Mouse (Mus musculus): ENCODE measurements around the gene Wipf1. TPM values are rescaled to one million over a fixed set of nuclear protein-coding genes. Genes with fewer than 3 reads are reported as not detected.

Wipf1 gene
- polyA plus RNA-seq, 1 experiment from 2014 or later, result 8.0 TPM

- Histone ChIP-seq H3K27me3 (ENCODE audit: insufficient read depth, low read length) (no peaks in the 10 kb centered on the region), H3K9me3 (replicated peaks; ENCODE audit: low read length) (no peaks in the 10 kb centered on the region), H3K9ac (ENCODE audit: low read depth, low read length) (no peak overlapping the region), H3K36me3 (ENCODE audit: insufficient read depth, low read length) (no peaks in the 10 kb centered on the region), H3K4me1 (replicated peaks; ENCODE audit: insufficient read depth, low read length) (no peaks in the 10 kb centered on the region), H3K4me2 (ENCODE audit: low read length) (no peak overlapping the region), H3K4me3 (replicated peaks; ENCODE audit: low read depth, low read length) (no peak overlapping the region), H3K27ac (no peak overlapping the region)
- ATAC-seq (replicated peaks; ENCODE audit: low FRiP score, low read depth) (no peak), DNase-seq (ENCODE audit: low spot score) (no peak)
- 72% methylated on average over 7 of the region's 7 CpGs for WGBS
- no peak for TF ChIP-seq CTCF (IDR thresholded peaks at IDR 0.05; ENCODE audit: low read depth)
Observed at GRCm38 (mm10) chr2:73452556-73452955, 77.0 kb downstream of the Wipf1 start.

- peaks cover 4% of the 10 kb centered on the region; the same call in 1 of the 2 replicates for H3K36me3 ChIP-seq (ENCODE audit: insufficient read depth, low read length)
- DNase-seq (ENCODE audit: low spot score) (no peak), ATAC-seq (replicated peaks; ENCODE audit: low FRiP score, low read depth) (no peak)
- no peak overlapping the region for H3K4me2 ChIP-seq (ENCODE audit: low read length)
- H3K4me1 ChIP-seq (replicated peaks; ENCODE audit: insufficient read depth, low read length), result no peaks in the 10 kb centered on the region
- no peaks in the 10 kb centered on the region for H3K9me3 ChIP-seq (replicated peaks; ENCODE audit: low read length)
- no peak overlapping the region for H3K27ac ChIP-seq
- H3K4me3 ChIP-seq (replicated peaks; ENCODE audit: low read depth, low read length), result no peak overlapping the region
- H3K9ac ChIP-seq (ENCODE audit: low read depth, low read length), result no peak overlapping the region
- whole genome bisulfite sequencing, result 100% methylated on average over 3 of the region's 3 CpGs
- TF ChIP-seq CTCF (IDR thresholded peaks at IDR 0.05; ENCODE audit: low read depth), result no peak
- no peaks in the 10 kb centered on the region for H3K27me3 ChIP-seq (ENCODE audit: insufficient read depth, low read length)
Observed at GRCm38 (mm10) chr2:73451541-73451940, 78.0 kb downstream of the Wipf1 start.

- no peak overlapping the region for H3K9ac ChIP-seq (ENCODE audit: low read depth, low read length)
Observed at GRCm38 (mm10) chr2:73450172-73450715, 79.3 kb downstream of the Wipf1 start.

GRCm38 (mm10) chr2:73443985-73444384 is 85.5 kb downstream of the Wipf1 start:
- ATAC-seq (replicated peaks; ENCODE audit: low FRiP score, low read depth) (no peak), DNase-seq (ENCODE audit: low spot score) (no peak)
- Histone ChIP-seq H3K4me1 (replicated peaks; ENCODE audit: insufficient read depth, low read length) (no peaks in the 10 kb centered on the region), H3K4me3 (replicated peaks; ENCODE audit: low read depth, low read length) (no peak overlapping the region), H3K27me3 (ENCODE audit: insufficient read depth, low read length) (no peaks in the 10 kb centered on the region), H3K9ac (ENCODE audit: low read depth, low read length) (no peak overlapping the region), H3K27ac (no peak overlapping the region), H3K36me3 (ENCODE audit: insufficient read depth, low read length) (peaks cover 12% of the 10 kb centered on the region; the same call in 1 of the 2 replicates), H3K4me2 (ENCODE audit: low read length) (no peak overlapping the region), H3K9me3 (replicated peaks; ENCODE audit: low read length) (no peaks in the 10 kb centered on the region)
- TF ChIP-seq CTCF (IDR thresholded peaks at IDR 0.05; ENCODE audit: low read depth), result no peak
- WGBS, result 77% methylated on average over 10 of the region's 10 CpGs

More at GRCm38 (mm10) chr2:73450172-73450715, 79.3 kb downstream of the Wipf1 start:
- peak; percentile 27 for DNase-seq (ENCODE audit: low spot score)
- Histone ChIP-seq H3K36me3 (ENCODE audit: insufficient read depth, low read length) (peaks cover 4% of the 10 kb centered on the region; the same call in 1 of the 2 replicates), H3K4me1 (replicated peaks; ENCODE audit: insufficient read depth, low read length) (no peaks in the 10 kb centered on the region), H3K4me3 (replicated peaks; ENCODE audit: low read depth, low read length) (no peak overlapping the region), H3K27ac (0 out of 2 replicates have a peak overlapping the region, but pooled peaks have one; percentile 25), H3K4me2 (ENCODE audit: low read length) (peak overlapping the region; percentile 6; the same call in 1 of the 2 replicates), H3K9me3 (replicated peaks; ENCODE audit: low read length) (no peaks in the 10 kb centered on the region), H3K27me3 (ENCODE audit: insufficient read depth, low read length) (no peaks in the 10 kb centered on the region)
- no peak for TF ChIP-seq CTCF (IDR thresholded peaks at IDR 0.05; ENCODE audit: low read depth)
- ATAC-seq (replicated peaks; ENCODE audit: low FRiP score, low read depth), result no peak
- 35% methylated on average over 6 of the region's 6 CpGs for WGBS

GRCm38 (mm10) chr2:73442015-73442414 is 87.5 kb downstream of the Wipf1 start:
- TF ChIP-seq CTCF (IDR thresholded peaks at IDR 0.05; ENCODE audit: low read depth), result peak; percentile 23; the same call in 1 of the 2 replicates
- H3K27me3 ChIP-seq (ENCODE audit: insufficient read depth, low read length), result no peaks in the 10 kb centered on the region
- no peak overlapping the region for H3K4me2 ChIP-seq (ENCODE audit: low read length)
- H3K9me3 ChIP-seq (replicated peaks; ENCODE audit: low read length), result no peaks in the 10 kb centered on the region
- 73% methylated on average over 2 of the region's 2 CpGs for WGBS
- no peaks in the 10 kb centered on the region for H3K4me1 ChIP-seq (replicated peaks; ENCODE audit: insufficient read depth, low read length)
- ATAC-seq (replicated peaks; ENCODE audit: low FRiP score, low read depth), result no peak
- no peak overlapping the region for H3K9ac ChIP-seq (ENCODE audit: low read depth, low read length)
- no peak overlapping the region for H3K27ac ChIP-seq
- DNase-seq (ENCODE audit: low spot score), result no peak
- no peak overlapping the region for H3K4me3 ChIP-seq (replicated peaks; ENCODE audit: low read depth, low read length)
- H3K36me3 ChIP-seq (ENCODE audit: insufficient read depth, low read length), result 0 out of 2 replicates have a peak, but pooled peaks cover 16% of the 10 kb centered on the region

DNA sequence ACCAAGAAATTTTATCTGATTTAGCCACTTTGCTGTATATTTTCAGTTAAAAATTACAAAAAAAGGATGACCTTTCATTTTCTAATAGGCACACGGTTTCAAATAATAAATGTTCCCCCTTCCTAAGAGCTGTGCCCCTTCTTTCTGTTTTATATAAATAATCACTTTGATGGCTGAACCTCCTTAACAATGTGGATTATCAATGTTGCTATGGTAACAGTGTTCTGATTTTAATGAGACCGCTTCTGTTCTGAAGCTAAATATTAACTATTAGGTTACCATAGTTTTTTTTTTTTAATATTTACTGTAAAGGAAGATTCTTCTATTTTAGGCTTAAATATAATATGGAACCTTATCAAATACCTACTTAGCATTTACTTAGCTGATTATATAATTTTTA is 89.2 kb downstream of the Wipf1 start:
- ATAC-seq (replicated peaks; ENCODE audit: low FRiP score, low read depth), result no peak
- WGBS, result 78% methylated on average over 2 of the region's 2 CpGs
- 0 out of 2 replicates have a peak, but pooled peaks cover 24% of the 10 kb centered on the region for H3K36me3 ChIP-seq (ENCODE audit: insufficient read depth, low read length)

More for the DNA sequence above, 89.2 kb downstream of the Wipf1 start:
- H3K27me3 ChIP-seq (ENCODE audit: insufficient read depth, low read length), result no peaks in the 10 kb centered on the region
- H3K27ac ChIP-seq, result no peak overlapping the region
- H3K4me3 ChIP-seq (replicated peaks; ENCODE audit: low read depth, low read length), result no peak overlapping the region
- no peak overlapping the region for H3K9ac ChIP-seq (ENCODE audit: low read depth, low read length)
- no peak overlapping the region for H3K4me2 ChIP-seq (ENCODE audit: low read length)
- DNase-seq (ENCODE audit: low spot score), result no peak
- no peaks in the 10 kb centered on the region for H3K4me1 ChIP-seq (replicated peaks; ENCODE audit: insufficient read depth, low read length)
- H3K9me3 ChIP-seq (replicated peaks; ENCODE audit: low read length), result no peaks in the 10 kb centered on the region
- no peak for TF ChIP-seq CTCF (IDR thresholded peaks at IDR 0.05; ENCODE audit: low read depth)
